ENCODE assay signal across 9 mouse cellular contexts in the genomic region with DNA sequence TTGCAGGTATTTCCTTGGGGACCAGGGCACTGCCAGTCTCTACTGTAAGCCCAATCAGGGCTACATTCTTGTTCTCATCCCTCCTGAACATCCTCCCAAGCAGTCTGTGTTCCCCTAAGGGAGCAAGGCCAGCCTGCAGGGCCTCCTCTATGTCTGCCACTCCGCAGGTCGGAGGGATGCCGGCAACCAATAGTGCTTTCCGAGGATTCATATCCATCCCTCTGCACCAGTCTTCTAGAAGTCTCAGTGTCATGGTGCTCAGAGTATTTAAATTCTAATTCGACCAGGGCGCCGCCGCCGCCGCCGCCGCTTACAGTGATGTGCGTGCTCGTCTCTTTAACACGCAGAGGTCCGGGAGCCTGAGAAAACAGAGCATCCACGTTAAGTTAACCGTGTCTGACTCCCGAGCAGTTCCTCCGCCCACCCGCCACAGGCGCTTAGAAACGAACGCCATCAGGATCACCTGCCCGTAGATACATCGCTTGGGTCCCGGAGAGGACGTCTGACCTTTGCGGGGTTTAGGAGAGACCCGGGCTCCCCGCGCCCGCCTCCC. TPM values are rescaled to one million over a fixed set of nuclear protein-coding genes. Genes with fewer than 3 reads are reported as not detected.
A peak's percentile ranks its signal among the peaks of the same experiment; 100 is the strongest.
DNase-seq lines count a peak whose midpoint lies in the region; ATAC-seq and TF ChIP-seq lines count a peak whose summit lies in the region.
"Had no signal": no experiment of that assay in that cellular context is flagged by ENCODE, and none has a peak within 500 bp of the region (broad histone marks: within the 10 kb centered on the region; RNA-seq: fewer than 3 reads in every experiment).

No protein-coding gene starts in this region.

- no peak for DNase-seq in heart, adult 8-10 months (ENCODE audit: low spot score)
- DNase-seq in ES-E14 (ENCODE audit: low read depth, low spot score), result no peak
- DNase-seq in forebrain, embryonic 11.5 days (ENCODE audit: low spot score), result no peak
- no peak for DNase-seq in liver, embryonic 13.5 days
- DNase-seq in thymus, postnatal 10 days (ENCODE audit: low spot score in 2 of 2), result no peak
- DNase-seq in right cerebral cortex, postnatal 14 days, result no peak
- no peak for DNase-seq in left cerebral cortex, postnatal 36 days (ENCODE audit: low spot score in 2 of 2)

- peak; percentile 25; the same call in 1 of the 2 replicates for ATAC-seq in heart, embryonic 14.5 days (ENCODE audit: insufficient number of reproducible peaks, insufficient read depth, low FRiP score, low read depth)
- no peak; the same call in 1 of the 2 replicates for ATAC-seq in forebrain, embryonic 11.5 days (replicated peaks; ENCODE audit: low FRiP score)
- ATAC-seq in liver, embryonic 13.5 days (ENCODE audit: low read depth), result peak; percentile 53

- in situ Hi-C loops in ES-E14 (cut with MboI; ENCODE audit: low sequenced_read_pairs in 2 of 2, unreplicated experiment in 2 of 2), result loop anchor here in 1 of 2 experiments (25.0 kb wide), 1 partner anchor 231 kb away; no protein-coding TSS in a partner anchor

- peaks cover 22% of the 10 kb centered on the region for H3K36me3 ChIP-seq in heart, embryonic 14.5 days (ENCODE audit: control insufficient read depth, insufficient read depth, low read length)
- no peaks in the 10 kb centered on the region; the same call in none of the 2 replicates for H3K36me3 ChIP-seq in ES-E14 (ENCODE audit: control insufficient read depth, insufficient read depth, low read length, poor library complexity, severe bottlenecking)
- no peaks in the 10 kb centered on the region for H3K36me3 ChIP-seq in forebrain, embryonic 11.5 days (ENCODE audit: control insufficient read depth, insufficient read depth, low read length)
- peaks cover 11% of the 10 kb centered on the region for H3K36me3 ChIP-seq in liver, embryonic 13.5 days

- under 1% methylated on average over 33 of the region's 33 CpGs for WGBS in heart, embryonic 14.5 days
- WGBS in forebrain, embryonic 11.5 days, result under 1% methylated on average over 33 of the region's 33 CpGs
- WGBS in liver, embryonic 13.5 days (ENCODE audit: insufficient replicate concordance), result 2% methylated on average over 33 of the region's 33 CpGs

- H3K4me2 ChIP-seq in heart, embryonic 14.5 days (ENCODE audit: low read length), result peak overlapping the region; percentile 84
- H3K4me2 ChIP-seq in forebrain, embryonic 11.5 days (ENCODE audit: low read depth, low read length, severe bottlenecking), result peak overlapping the region; percentile 86
- H3K4me2 ChIP-seq in liver, embryonic 13.5 days, result peak overlapping the region; percentile 81

- H3K4me1 ChIP-seq in heart, embryonic 14.5 days (ENCODE audit: control insufficient read depth in 2 of 2, insufficient read depth in 2 of 2, low read length in 2 of 2), result peaks cover 8 to 19% of the 10 kb centered on the region in 2 experiments; a peak in 3 of 4 replicates
- no peaks in the 10 kb centered on the region; a peak in 1 of 4 replicates for H3K4me1 ChIP-seq in ES-E14 (ENCODE audit: control insufficient read depth in 2 of 2, insufficient read depth in 2 of 2, low read length in 2 of 2, poor library complexity in 1 of 2)
- H3K4me1 ChIP-seq in forebrain, embryonic 11.5 days (replicated peaks; ENCODE audit: control insufficient read depth, insufficient read depth, low read length), result peaks cover 3% of the 10 kb centered on the region; the same call in 1 of the 2 replicates
- H3K4me1 ChIP-seq in liver, embryonic 13.5 days (replicated peaks), result peaks cover 38% of the 10 kb centered on the region

- H3K9ac ChIP-seq in heart, embryonic 14.5 days (ENCODE audit: low read length), result peak overlapping the region; percentile 91
- H3K9ac ChIP-seq in ES-E14 (ENCODE audit: insufficient read depth, low read depth, low read length, poor library complexity, severe bottlenecking), result peak overlapping the region; percentile 77
- peak overlapping the region; percentile 80 for H3K9ac ChIP-seq in forebrain, embryonic 11.5 days (ENCODE audit: low read length)
- peak overlapping the region; percentile 93 for H3K9ac ChIP-seq in liver, embryonic 13.5 days

- H3K4me3 ChIP-seq in heart, embryonic 14.5 days (ENCODE audit: control insufficient read depth in 1 of 2, insufficient read depth in 1 of 2, low read depth in 1 of 2, low read length in 2 of 2), result peak overlapping the region; percentile 85 to 94
- H3K4me3 ChIP-seq in ES-E14 (ENCODE audit: insufficient read depth in 1 of 2, low read depth in 1 of 2, low read length in 2 of 2, poor library complexity in 1 of 2, severe bottlenecking in 1 of 2), result peak overlapping the region; percentile 76 to 96
- H3K4me3 ChIP-seq in forebrain, embryonic 11.5 days (ENCODE audit: low read depth, low read length), result peak overlapping the region; percentile 81
- H3K4me3 ChIP-seq in liver, embryonic 13.5 days (replicated peaks), result peak overlapping the region; percentile 93

- peak overlapping the region; percentile 92 to 97 for H3K27ac ChIP-seq in heart, embryonic 14.5 days (replicated peaks in 1 of 2; ENCODE audit: control insufficient read depth in 1 of 2, insufficient read depth in 1 of 2, low read depth in 2 of 2, low read length in 2 of 2)
- H3K27ac ChIP-seq in ES-E14 (ENCODE audit: insufficient read depth, low read depth, low read length, poor library complexity, severe bottlenecking), result 0 out of 2 replicates have a peak overlapping the region, but pooled peaks have one; percentile 17
- H3K27ac ChIP-seq in forebrain, embryonic 11.5 days (ENCODE audit: low read depth, low read length), result peak overlapping the region; percentile 80
- peak overlapping the region; percentile 96 for H3K27ac ChIP-seq in liver, embryonic 13.5 days

- no peaks in the 10 kb centered on the region for H3K27me3 ChIP-seq in heart, embryonic 14.5 days (ENCODE audit: control insufficient read depth, insufficient read depth, low read length)
- no peaks in the 10 kb centered on the region for H3K27me3 ChIP-seq in forebrain, embryonic 11.5 days (ENCODE audit: control insufficient read depth, insufficient read depth, low read length)
- H3K27me3 ChIP-seq in liver, embryonic 13.5 days, result no peaks in the 10 kb centered on the region

- intact Hi-C loops in left cerebral cortex, postnatal 36 days (cut with DNase I), result no loop called here

- H3K9me3 ChIP-seq in heart, embryonic 14.5 days (ENCODE audit: control insufficient read depth, low read length), result no peaks in the 10 kb centered on the region
- no peaks in the 10 kb centered on the region for H3K9me3 ChIP-seq in ES-E14 (ENCODE audit: control insufficient read depth, insufficient read depth, low read depth, low read length)
- H3K9me3 ChIP-seq in forebrain, embryonic 11.5 days (ENCODE audit: control insufficient read depth, low read length), result no peaks in the 10 kb centered on the region
- H3K9me3 ChIP-seq in liver, embryonic 13.5 days (replicated peaks), result no peaks in the 10 kb centered on the region

TF ChIP-seq in ES-E14, 5 proteins besides CTCF, POLR2A, EP300 and RAD21:
- TF ChIP-seq ZC3H11A (IDR thresholded peaks at IDR 0.05; ENCODE audit: borderline replicate concordance, low read depth, low read length) (no peak), ZNF384 (IDR thresholded peaks at IDR 0.05; ENCODE audit: low read depth, low read length) (no peak), HCFC1 (IDR thresholded peaks at IDR 0.05; ENCODE audit: borderline replicate concordance, insufficient read depth, low read length) (no peak), CHD2 (IDR thresholded peaks at IDR 0.05; ENCODE audit: low read depth, low read length) (no peak), MAFK (IDR thresholded peaks at IDR 0.05; ENCODE audit: insufficient read depth, low read depth, low read length) (no peak)

RNA-seq across cellular contexts. Expression of a gene that starts 0.3 kb away (rescaled TPM):
- polyA plus RNA-seq in heart, embryonic 14.5 days (2014; fragmentation: Nextera tagmentation; extraction: Ambion mirVana), result 14.3 and 17.2 TPM in 2 replicates
- 1 to 10 TPM; 5.9 to 7.3 (median 6.6) TPM for total RNA-seq in heart, adult 8-10 months (2022)
- total RNA-seq in ES-E14 (2012; rRNA removed), result 4.0 and 8.8 TPM in 2 replicates
- polyA plus RNA-seq in forebrain, embryonic 11.5 days (2014; fragmentation: Nextera tagmentation; extraction: Ambion mirVana), result 31.9 and 34.4 TPM in 2 replicates
- 8.4 and 9.0 TPM in 2 replicates for polyA plus RNA-seq in liver, embryonic 13.5 days (2015; fragmentation: Nextera tagmentation; extraction: Ambion mirVana)
- 10 to 100 TPM; 28.9 to 30.6 TPM for total RNA-seq in left cerebral cortex, postnatal 36 days (2021)

RNA-seq across cellular contexts. Expression of a gene that starts 0.5 kb away (rescaled TPM):
- 7.6 TPM in 2 replicates for polyA plus RNA-seq in heart, embryonic 14.5 days (2014; fragmentation: Nextera tagmentation; extraction: Ambion mirVana)
- total RNA-seq in heart, adult 8-10 months (2022), result 1 to 10 TPM; 3.5 to 4.7 (median 4.4) TPM
- 2.9 and 4.0 TPM in 2 replicates for total RNA-seq in ES-E14 (2012; rRNA removed)
- 12.7 and 14.0 TPM in 2 replicates for polyA plus RNA-seq in forebrain, embryonic 11.5 days (2014; fragmentation: Nextera tagmentation; extraction: Ambion mirVana)
- 8.8 and 9.2 TPM in 2 replicates for polyA plus RNA-seq in liver, embryonic 13.5 days (2015; fragmentation: Nextera tagmentation; extraction: Ambion mirVana)
- 1 to 10 TPM; 5.4 TPM for total RNA-seq in left cerebral cortex, postnatal 36 days (2021)

RNA-seq across cellular contexts. Expression of a gene that starts 14.5 kb away (rescaled TPM):
- not detected in 2 replicates for polyA plus RNA-seq in heart, embryonic 14.5 days (2014; fragmentation: Nextera tagmentation; extraction: Ambion mirVana)
- not detected for total RNA-seq in heart, adult 8-10 months (2022)
- total RNA-seq in ES-E14 (2012; rRNA removed), result not detected in 2 replicates
- not detected in 2 replicates for polyA plus RNA-seq in forebrain, embryonic 11.5 days (2014; fragmentation: Nextera tagmentation; extraction: Ambion mirVana)
- not detected in 2 replicates for polyA plus RNA-seq in liver, embryonic 13.5 days (2015; fragmentation: Nextera tagmentation; extraction: Ambion mirVana)
- total RNA-seq in left cerebral cortex, postnatal 36 days (2021), result not detected
- total RNA-seq: layer of hippocampus, adult 8-10 months had no signal

RNA-seq across cellular contexts. Expression of a gene that starts 14.5 kb away (rescaled TPM):
- 22.9 and 26.5 TPM in 2 replicates for polyA plus RNA-seq in heart, embryonic 14.5 days (2014; fragmentation: Nextera tagmentation; extraction: Ambion mirVana)
- total RNA-seq in heart, adult 8-10 months (2022), result 10 to 100 TPM in 3 of 4 experiments, 1 to 10 TPM in 1; 9.4 to 14.2 (median 10.9) TPM
- 31.8 and 34.2 TPM in 2 replicates for total RNA-seq in ES-E14 (2012; rRNA removed)
- 45.9 and 46.0 TPM in 2 replicates for polyA plus RNA-seq in forebrain, embryonic 11.5 days (2014; fragmentation: Nextera tagmentation; extraction: Ambion mirVana)
- polyA plus RNA-seq in liver, embryonic 13.5 days (2015; fragmentation: Nextera tagmentation; extraction: Ambion mirVana), result 16.6 and 20.1 TPM in 2 replicates
- 10 to 100 TPM; 12.7 to 14.5 TPM for total RNA-seq in left cerebral cortex, postnatal 36 days (2021)

RNA-seq across cellular contexts. Expression of a gene that starts 14.7 kb away (rescaled TPM):
- 33.8 and 35.0 TPM in 2 replicates for polyA plus RNA-seq in heart, embryonic 14.5 days (2014; fragmentation: Nextera tagmentation; extraction: Ambion mirVana)
- total RNA-seq in heart, adult 8-10 months (2022), result 10 to 100 TPM; 23.1 to 24.9 (median 24.7) TPM
- total RNA-seq in ES-E14 (2012; rRNA removed), result 74.6 and 87.5 TPM in 2 replicates
- 70.6 and 79.2 TPM in 2 replicates for polyA plus RNA-seq in forebrain, embryonic 11.5 days (2014; fragmentation: Nextera tagmentation; extraction: Ambion mirVana)
- polyA plus RNA-seq in liver, embryonic 13.5 days (2015; fragmentation: Nextera tagmentation; extraction: Ambion mirVana), result 24.7 and 29.0 TPM in 2 replicates
- total RNA-seq in left cerebral cortex, postnatal 36 days (2021), result 10 to 100 TPM; 33.7 to 34.0 TPM

Comparison
In these comparisons a context has a peak if more than half of its experiments do, and no peak if none do; other contexts are left out.
1. H3K27ac ChIP-seq: peak in every context shown above with its lines; median percentile 96 in liver, embryonic 13.5 days; 94 in heart, embryonic 14.5 days; 80 in forebrain, embryonic 11.5 days; 17 in ES-E14.